Mouse (Mus musculus) ES-E14 (cell line): ENCODE results near the gene Ankrd11. TPM values are rescaled to one million over a fixed set of nuclear protein-coding genes. Genes with fewer than 3 reads are reported as not detected.
A peak's percentile ranks its signal among the peaks of the same experiment; 100 is the strongest.

Experiments
- DNase-seq: peaks from one replicate; pipeline ENCODE4 v3.0.0-alpha.2; 2013; ENCODE audit warnings: low read depth, low spot score
- H3K27ac ChIP-seq: 2 replicates; pipeline ENCODE4 v1.5.1; 2012; ENCODE audit warnings: low read depth, mild to moderate bottlenecking, low read length, moderate library complexity, mixed read lengths; ENCODE audit not compliant: poor library complexity, insufficient read depth, severe bottlenecking
- H3K36me3 ChIP-seq: 2 replicates; pipeline ENCODE4 v1.6.1; 2012; ENCODE audit warnings: mild to moderate bottlenecking, low read length, moderate library complexity, mixed read lengths; ENCODE audit not compliant: control insufficient read depth, poor library complexity, insufficient read depth, severe bottlenecking
- H3K4me1 ChIP-seq, 2 experiments: fragments of 150-350 bp in 1 of 2; sonication (generic) in 1 of 2; 2 replicates each; pipeline ENCODE4 v1.6.1; 2012; ENCODE audit warnings: low read length in 2 of 2, mild to moderate bottlenecking in 1 of 2, mixed read lengths in 1 of 2; ENCODE audit not compliant: control insufficient read depth in 2 of 2, insufficient read depth in 2 of 2, poor library complexity in 1 of 2
- H3K4me3 ChIP-seq, 2 experiments: fragments of 150-350 bp in 1 of 2; sonication (generic) in 1 of 2; 2 replicates each; pipeline ENCODE4 v1.5.1; 2012; ENCODE audit warnings: low read length in 2 of 2, low read depth in 1 of 2, mild to moderate bottlenecking in 1 of 2, mixed read lengths in 1 of 2; ENCODE audit not compliant: insufficient read depth in 1 of 2, poor library complexity in 1 of 2, severe bottlenecking in 1 of 2
- H3K9ac ChIP-seq: 2 replicates; pipeline ENCODE4 v1.6.1; 2012; ENCODE audit warnings: low read depth, mild to moderate bottlenecking, low read length, mixed read lengths; ENCODE audit not compliant: poor library complexity, insufficient read depth, severe bottlenecking
- H3K9me3 ChIP-seq: fragments of 150-350 bp; sonication (generic); 2 replicates; pipeline ENCODE4 v1.6.1; 2012; ENCODE audit warnings: low read depth, mild to moderate bottlenecking, low read length; ENCODE audit not compliant: control insufficient read depth, insufficient read depth
- CHD2 ChIP-seq: IDR thresholded peaks from 2 replicates; pipeline ENCODE4 v1.6.1; 2014; ENCODE audit warnings: mild to moderate bottlenecking, low read depth, low read length, inconsistent platforms
- HCFC1 ChIP-seq: IDR thresholded peaks from 2 replicates; pipeline ENCODE4 v1.6.1; 2012; ENCODE audit warnings: low read length, inconsistent platforms, borderline replicate concordance; ENCODE audit not compliant: insufficient read depth
- MAFK ChIP-seq: IDR thresholded peaks from 2 replicates; pipeline ENCODE4 v1.6.1; 2014; ENCODE audit warnings: mild to moderate bottlenecking, low read depth, low read length, inconsistent platforms; ENCODE audit not compliant: insufficient read depth
- ZC3H11A ChIP-seq: IDR thresholded peaks from 2 replicates; pipeline ENCODE4 v1.6.1; 2012; ENCODE audit warnings: low read depth, mild to moderate bottlenecking, inconsistent platforms, low read length, borderline replicate concordance
- ZNF384 ChIP-seq: IDR thresholded peaks from 2 replicates; pipeline ENCODE4 v1.6.1; 2012; ENCODE audit warnings: low read depth, low read length, inconsistent platforms
- in situ Hi-C, 2 experiments: fragments of 600-800 bp; cut with MboI; formaldehyde crosslinking; loops; one replicate each; pipeline ENCODE4 v1.15.1; 2025; ENCODE audit warnings: low sequenced_read_pairs in 2 of 2, inconsistent platforms in 1 of 2; ENCODE audit not compliant: unreplicated experiment in 2 of 2
- total RNA-seq: library from RNA; depleted of rRNA; stranded (reverse); fragments of 300-350 nt; gene quantifications from 2 replicates; pipeline ENCODE4 v1.2.3, GENCODE M21; 2012

Gene Ankrd11
- total RNA-seq, 1 experiment: 155 TPM

DNA sequence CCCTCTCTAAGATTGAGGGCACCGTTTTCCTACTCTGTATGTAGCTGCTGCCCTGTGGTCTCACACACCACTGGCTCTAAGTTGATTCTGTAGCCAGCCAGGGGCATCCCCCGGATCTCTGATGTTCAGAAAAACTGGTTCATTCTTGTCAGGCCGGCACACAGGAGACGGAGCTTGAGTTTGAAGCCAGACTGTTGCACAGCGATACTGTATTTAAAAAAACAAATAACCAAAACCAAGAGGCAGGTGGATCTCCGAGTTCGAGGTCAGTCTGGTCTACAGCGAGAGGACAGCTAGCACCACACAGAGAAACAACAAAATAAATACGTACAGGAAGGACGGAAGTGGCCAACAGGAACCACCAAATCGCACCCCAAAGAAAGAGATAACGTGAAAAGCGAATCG lies 22.7 kb upstream of the Ankrd11 start:
- Histone ChIP-seq H3K27ac (peak overlapping the region; percentile 50; the same call in 1 of the 2 replicates), H3K9ac (peak overlapping the region; percentile 82), H3K9me3 (no peaks in the 10 kb centered on the region), H3K4me3 (peak overlapping the region; percentile 62 to 73), H3K4me1 (peaks cover 0 to 4% of the 10 kb centered on the region in 2 experiments; a peak in 1 of 4 replicates), H3K36me3 (peaks cover 5% of the 10 kb centered on the region; the same call in 1 of the 2 replicates)
- in situ Hi-C loops: no loop called here
- no peak for DNase-seq
- TF ChIP-seq HCFC1 (no peak), CHD2 (no peak), ZNF384 (no peak), ZC3H11A (no peak), MAFK (no peak)

- Histone ChIP-seq H3K9ac (no peak overlapping the region; the same call in 1 of the 2 replicates), H3K9me3 (no peaks in the 10 kb centered on the region), H3K36me3 (peaks cover 5% of the 10 kb centered on the region; the same call in 1 of the 2 replicates), H3K27ac (no peak overlapping the region), H3K4me1 (peaks cover 0 to 4% of the 10 kb centered on the region in 2 experiments; a peak in 1 of 4 replicates), H3K4me3 (peak overlapping the region in 1 of 2 experiments; percentile 62; a peak in 1 of 4 replicates)
- no peak for DNase-seq
- TF ChIP-seq MAFK (no peak), HCFC1 (no peak), ZNF384 (no peak), CHD2 (no peak), ZC3H11A (no peak)
- in situ Hi-C loops: no loop called here
Measured at GRCm38 (mm10) chr8:123064072-123064471, 22.0 kb upstream of the Ankrd11 start.

- no peak within 1 kb of the TSS for H3K4me3 ChIP-seq
- H3K36me3 ChIP-seq: peaks cover 3% of the 10 kb centered on the region; the same call in 1 of the 2 replicates
- TF ChIP-seq HCFC1 (no peak), ZNF384 (no peak), ZC3H11A (no peak), CHD2 (no peak), MAFK (no peak)
- H3K9me3 ChIP-seq: no peaks in the 10 kb centered on the region
- in situ Hi-C loops: no loop called here
- no peak for DNase-seq
- H3K4me1 ChIP-seq: peaks cover 0 to 4% of the 10 kb centered on the region in 2 experiments; a peak in 1 of 4 replicates
- H3K9ac ChIP-seq: no peak within 1 kb of the TSS
- H3K27ac ChIP-seq: peak within 1 kb of the TSS; percentile 25; the same call in 1 of the 2 replicates
Measured at GRCm38 (mm10) chr8:123062721-123063120, 20.6 kb upstream of the Ankrd11 start, which contains the start of gene Spg7. Gene Spg7, plus strand, starts transcription at chr8:123062942.

- Histone ChIP-seq H3K9ac (no peak overlapping the region), H3K4me1 (peaks cover 2 to 8% of the 10 kb centered on the region in 2 experiments; a peak in 1 of 4 replicates), H3K4me3 (no peak overlapping the region), H3K36me3 (no peaks in the 10 kb centered on the region), H3K9me3 (no peaks in the 10 kb centered on the region), H3K27ac (no peak overlapping the region)
- in situ Hi-C loops: no loop called here
- no peak for DNase-seq
- TF ChIP-seq ZNF384 (no peak), CHD2 (no peak), HCFC1 (no peak), MAFK (no peak), ZC3H11A (no peak)
Measured at GRCm38 (mm10) chr8:123051458-123051857, 9.4 kb upstream of the Ankrd11 start.

DNA sequence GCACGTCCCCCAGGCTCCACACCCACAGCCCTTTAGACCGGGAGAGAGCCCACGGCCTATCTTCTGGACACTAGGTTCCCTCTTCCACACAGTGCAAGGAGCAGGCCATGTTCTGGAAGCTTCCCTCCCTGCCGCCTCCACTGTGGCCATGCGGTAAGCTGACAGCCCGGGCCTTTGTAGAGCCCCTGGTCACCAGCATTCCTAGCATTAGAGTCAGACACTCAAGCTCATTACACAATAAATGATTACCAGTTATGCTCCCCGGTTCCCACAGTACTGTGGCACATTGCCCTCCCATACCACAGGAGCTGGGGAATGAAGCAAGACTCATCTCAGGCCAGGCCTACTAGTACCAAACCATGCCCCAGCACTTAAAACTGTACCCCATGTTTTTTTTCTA lies 6.3 kb upstream of the Ankrd11 start:
- Histone ChIP-seq H3K27ac (no peak overlapping the region), H3K9me3 (no peaks in the 10 kb centered on the region), H3K4me3 (no peak overlapping the region), H3K4me1 (peaks cover 2 to 10% of the 10 kb centered on the region in 2 experiments; a peak in 1 of 4 replicates), H3K36me3 (no peaks in the 10 kb centered on the region), H3K9ac (no peak overlapping the region)
- no peak for DNase-seq
- in situ Hi-C loops: no loop called here
- TF ChIP-seq MAFK (no peak), ZNF384 (no peak), CHD2 (no peak), HCFC1 (no peak), ZC3H11A (no peak)
